Mouse (Mus musculus): ENCODE measurements around the gene Mterf2. TPM values are rescaled to one million over a fixed set of nuclear protein-coding genes. Genes with fewer than 3 reads are reported as not detected.

The Mterf2 gene
- 10 to 100 TPM; 17.6 to 22.0 TPM for polyA plus RNA-seq (2017; shearing (Covaris generic))

DNA sequence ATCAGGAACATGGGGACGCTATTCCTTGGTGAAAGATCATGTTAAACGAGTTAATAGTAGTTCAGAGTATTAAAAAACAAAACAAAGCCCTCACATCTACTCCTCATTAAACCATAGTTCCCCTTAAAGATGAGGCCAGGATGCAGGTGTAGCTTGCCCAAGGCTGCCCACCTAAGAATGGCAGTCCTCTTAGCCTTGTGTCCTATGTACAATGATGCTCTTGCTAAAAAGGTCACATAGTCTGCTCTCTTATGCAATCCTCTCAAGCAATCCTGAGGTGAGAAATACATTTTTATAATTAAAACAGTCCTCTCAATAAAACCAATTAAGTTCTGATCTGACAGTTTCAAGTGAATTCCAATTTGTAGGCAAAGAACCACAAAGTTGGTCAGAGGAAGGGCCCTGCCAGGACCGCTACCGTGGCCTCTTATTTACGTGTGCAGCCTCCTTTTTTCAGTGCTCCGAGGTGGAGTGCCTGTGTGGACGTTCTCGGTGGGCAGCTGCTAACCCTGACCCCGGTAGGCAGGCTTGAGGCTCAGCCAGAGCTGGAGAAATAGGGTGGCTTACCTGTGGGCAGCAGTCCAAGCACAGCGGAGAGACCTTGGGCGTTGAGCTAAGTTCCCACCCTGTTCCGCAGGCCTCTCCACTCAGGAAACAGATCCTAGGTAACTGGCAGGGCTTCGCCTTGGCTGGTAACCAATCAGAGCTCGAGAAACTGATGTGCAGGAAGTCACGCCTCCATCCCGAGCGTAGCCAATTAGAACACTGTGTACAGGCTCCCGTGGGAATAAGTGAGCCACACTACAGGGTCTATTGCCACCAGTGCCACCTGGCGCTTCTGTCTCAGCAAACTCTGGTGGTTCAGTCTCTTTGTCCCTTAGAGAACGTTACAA, at the start of gene Mterf2:
Mterf2 (minus strand) TSS at position 633 of the 893 bp plus-strand sequence.

GRCm38 (mm10) chr10:85102247-85103084, 25.4 kb downstream of the Mterf2 start, which contains the start of the genes Fhl4 and Tmem263:
Fhl4 (minus strand) TSS chr10:85102495.
Tmem263 (plus strand) TSS chr10:85102627.

Other genes with a start within 250 kb of the Mterf2 start
- gene Ric8b, start 210.4 kb downstream of the Mterf2 start, polyA plus RNA-seq (2017; shearing (Covaris generic)) = 10 to 100 TPM in 1 of 2 experiments, 1 to 10 TPM in 1; 9.5 to 10.1 TPM
- under 1 TPM; 0.39 to 0.42 TPM for gene Fhl4, start 25.5 kb downstream of the Mterf2 start, polyA plus RNA-seq (2017; shearing (Covaris generic))
- 10 to 100 TPM in 1 of 2 experiments, 1 to 10 TPM in 1; 10.0 to 11.3 TPM for gene Tmem263, start 25.4 kb downstream of the Mterf2 start, polyA plus RNA-seq (2017; shearing (Covaris generic))
- 10 to 100 TPM; 39.8 to 58.7 TPM for gene Cry1, start 57.0 kb upstream of the Mterf2 start, polyA plus RNA-seq (2017; shearing (Covaris generic))

All from activated CD4-positive, CD25-positive, alpha-beta regulatory T cell (primary cell).